Mouse (Mus musculus) intestine, embryonic 14.5 days (tissue): Measurements from ENCODE around the gene Nedd4. TPM values are rescaled to one million over a fixed set of nuclear protein-coding genes. Genes with fewer than 3 reads are reported as not detected.

Source experiments
- ATAC-seq: fragments of 200-750 bp; cut with Nextera tagmentation; replicated peaks from 2 replicates; pipeline ENCODE4 v1.8.0; 2017; ENCODE audit warnings: low read depth, moderate number of reproducible peaks, moderate TSS enrichment, moderate library complexity; ENCODE audit not compliant: low FRiP score, low TSS enrichment
- DNase-seq: peaks from one replicate; pipeline ENCODE4 v3.0.0-alpha.2; 2018; ENCODE audit warnings: low spot score
- H3K27ac ChIP-seq: fragments of 300-500 bp; sonication (generic); 2 replicates; pipeline ENCODE4 v1.5.1; 2014; ENCODE audit warnings: low read depth, mild to moderate bottlenecking, control low read depth
- H3K27me3 ChIP-seq: fragments of 300-500 bp; sonication (generic); replicated peaks from 2 replicates; pipeline ENCODE4 v1.6.1; 2014; ENCODE audit warnings: low read length, control low read depth; ENCODE audit not compliant: control insufficient read depth, insufficient read depth
- H3K36me3 ChIP-seq: fragments of 300-500 bp; sonication (generic); 2 replicates; pipeline ENCODE4 v1.6.1; 2014; ENCODE audit warnings: low read length, control low read depth; ENCODE audit not compliant: control insufficient read depth, insufficient read depth
- H3K4me1 ChIP-seq: fragments of 300-500 bp; sonication (generic); replicated peaks from 2 replicates; pipeline ENCODE4 v1.6.1; 2014; ENCODE audit warnings: low read length, control low read depth, mixed read lengths; ENCODE audit not compliant: control insufficient read depth, insufficient read depth
- H3K4me2 ChIP-seq: fragments of 300-500 bp; sonication (generic); 2 replicates; pipeline ENCODE4 v1.6.1; 2014; ENCODE audit warnings: low read length
- H3K4me3 ChIP-seq: fragments of 300-500 bp; sonication (generic); 2 replicates; pipeline ENCODE4 v1.5.1; 2014; ENCODE audit warnings: low read depth, low read length, control low read depth, mixed read lengths
- H3K9ac ChIP-seq: fragments of 300-500 bp; sonication (generic); 2 replicates; pipeline ENCODE4 v1.6.1; 2014; ENCODE audit warnings: mild to moderate bottlenecking, low read length
- H3K9me3 ChIP-seq: fragments of 300-500 bp; sonication (generic); 2 replicates; pipeline ENCODE4 v1.6.1; 2016; ENCODE audit warnings: low read length, control low read depth; ENCODE audit not compliant: control insufficient read depth
- WGBS: fragments of 180-500 bp; shearing (Covaris S2); extraction: QIAGEN DNeasy Blood & Tissue Kit; methylation state at CpG from one replicate; pipeline ENCODE4 v1.1.7; 2014; 5-methylcytosine and 5-hydroxymethylcytosine counted together
- polyA plus RNA-seq: library from polyadenylated mRNA; unstranded; fragments of >200 nt; fragmentation: Nextera tagmentation; extraction: Ambion mirVana; gene quantifications from 2 replicates; pipeline ENCODE4 v1.2.1, GENCODE M21; 2014

The Nedd4 gene
- polyA plus RNA-seq, 1 experiment from 2014 or later, result 671 TPM

DNA sequence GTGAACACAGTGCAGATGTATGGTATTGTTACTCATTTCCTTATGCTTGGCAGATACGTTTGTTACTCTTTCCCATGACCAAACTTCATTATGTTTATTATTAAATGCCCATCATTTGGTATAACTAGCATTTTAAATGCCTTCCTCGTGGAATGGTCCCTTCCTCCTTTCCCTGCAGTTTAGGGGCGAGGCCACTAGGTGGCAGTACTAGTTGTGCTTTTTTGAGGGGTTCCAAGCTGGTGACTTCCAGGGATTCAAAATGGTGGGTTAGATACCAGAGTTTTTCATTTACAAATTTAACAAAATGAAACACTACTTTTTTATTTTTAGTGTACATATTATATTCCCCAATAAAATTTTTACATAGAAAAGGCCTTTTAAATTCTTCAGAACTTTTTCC lies 71.8 kb downstream of the Nedd4 start:
- DNase-seq (peak; percentile 88), ATAC-seq (no peak)
- H3K27me3 ChIP-seq, result no peaks in the 10 kb centered on the region
- H3K9ac ChIP-seq, result no peak overlapping the region
- no peaks in the 10 kb centered on the region for H3K9me3 ChIP-seq
- H3K4me3 ChIP-seq, result no peak overlapping the region
- no peak overlapping the region for H3K4me2 ChIP-seq
- no peaks in the 10 kb centered on the region for H3K4me1 ChIP-seq
- H3K36me3 ChIP-seq, result peaks cover 97% of the 10 kb centered on the region
- 44% methylated on average over 3 of the region's 3 CpGs for WGBS
- no peak overlapping the region for H3K27ac ChIP-seq

DNA sequence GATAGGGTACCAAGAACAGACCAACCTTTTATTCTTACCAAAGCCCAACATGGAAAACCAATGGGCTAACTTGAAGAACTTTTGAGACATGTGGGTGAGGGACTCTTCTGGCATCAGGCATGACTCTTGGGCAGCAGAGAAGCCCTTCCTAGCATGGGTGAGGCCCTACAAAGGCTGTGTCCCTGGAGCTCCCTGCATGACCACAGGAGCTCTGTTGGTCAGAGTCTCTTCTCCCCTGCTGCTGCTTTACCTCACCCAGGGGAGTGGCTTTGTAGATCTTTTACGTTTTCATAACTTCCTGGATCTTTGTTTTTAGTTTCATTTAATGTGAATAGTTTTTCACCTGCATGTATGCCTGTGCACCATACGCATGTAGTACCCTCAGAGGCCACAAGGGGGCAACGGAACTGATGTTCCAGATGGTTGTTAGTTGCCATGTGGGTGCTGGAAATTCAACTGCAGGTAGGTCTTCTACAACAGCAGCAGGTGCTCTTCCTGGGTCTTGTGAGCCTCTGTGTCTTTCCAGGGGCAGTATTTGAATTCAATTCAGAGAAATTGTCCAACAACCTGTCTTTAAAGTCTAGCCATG lies 73.8 kb downstream of the Nedd4 start:
- peaks cover 100% of the 10 kb centered on the region for H3K36me3 ChIP-seq
- DNase-seq (peak; percentile 88), ATAC-seq (no peak)
- no peaks in the 10 kb centered on the region for H3K27me3 ChIP-seq
- H3K4me3 ChIP-seq, result no peak overlapping the region
- H3K4me1 ChIP-seq, result no peaks in the 10 kb centered on the region
- no peaks in the 10 kb centered on the region for H3K9me3 ChIP-seq
- 69% methylated on average over 3 of the region's 3 CpGs for WGBS
- no peak overlapping the region for H3K4me2 ChIP-seq
- H3K9ac ChIP-seq, result no peak overlapping the region
- H3K27ac ChIP-seq, result no peak overlapping the region

DNA sequence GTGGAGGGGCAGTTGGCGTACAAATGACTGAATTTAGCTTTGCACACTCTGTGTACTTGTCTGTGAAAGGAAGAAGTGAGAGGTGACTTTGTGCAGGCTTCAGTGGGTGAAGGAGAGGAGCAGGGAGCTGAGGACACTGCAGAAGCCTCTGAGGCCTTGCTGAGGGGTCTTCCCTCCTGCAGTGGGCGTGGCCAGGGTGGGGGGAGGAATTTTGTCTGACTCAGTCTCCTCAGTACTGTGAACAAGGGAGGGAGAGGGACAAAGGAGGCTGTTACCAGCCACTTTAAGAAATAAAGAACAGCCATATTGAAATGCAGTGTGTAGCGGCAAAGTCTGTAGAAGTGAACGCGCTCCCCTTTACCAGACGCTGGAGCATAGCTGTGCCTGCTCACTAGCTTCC lies 79.1 kb downstream of the Nedd4 start:
- H3K4me3 ChIP-seq, result no peak overlapping the region
- DNase-seq, result no peak
- no peak overlapping the region for H3K27ac ChIP-seq
- no peaks in the 10 kb centered on the region for H3K9me3 ChIP-seq
- no peaks in the 10 kb centered on the region for H3K27me3 ChIP-seq
- 96% methylated on average over 6 of the region's 6 CpGs for WGBS
- peaks cover 100% of the 10 kb centered on the region for H3K36me3 ChIP-seq
- H3K4me2 ChIP-seq, result no peak overlapping the region
- no peak overlapping the region for H3K9ac ChIP-seq
- no peaks in the 10 kb centered on the region for H3K4me1 ChIP-seq
- ATAC-seq, result no peak

DNA sequence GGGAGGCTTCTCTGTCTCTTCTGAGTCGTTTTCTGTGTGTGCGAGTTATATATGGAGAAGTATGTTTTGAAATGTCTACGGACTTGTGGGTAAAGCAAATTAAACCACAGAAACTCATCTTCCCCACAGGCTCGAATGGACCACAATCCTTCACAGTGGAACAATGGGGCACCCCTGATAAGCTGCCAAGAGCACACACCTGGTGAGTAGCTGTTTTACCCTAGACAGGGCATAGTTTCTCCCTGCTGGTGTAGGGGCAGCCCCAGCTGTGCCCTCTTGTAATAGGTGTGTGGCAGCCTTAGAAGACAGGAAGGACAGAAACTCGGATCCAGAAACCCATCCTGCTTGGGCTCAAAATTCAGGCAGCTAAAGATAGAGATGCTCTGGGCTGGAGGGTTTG lies 84.1 kb downstream of the Nedd4 start:
- WGBS, result 87% methylated on average over 5 of the region's 5 CpGs
- H3K4me1 ChIP-seq, result no peaks in the 10 kb centered on the region
- no peak for DNase-seq
- H3K36me3 ChIP-seq, result peaks cover 83% of the 10 kb centered on the region
- no peaks in the 10 kb centered on the region for H3K27me3 ChIP-seq
- H3K9ac ChIP-seq, result no peak overlapping the region
- no peaks in the 10 kb centered on the region for H3K9me3 ChIP-seq
- no peak overlapping the region for H3K27ac ChIP-seq
- no peak for ATAC-seq
- H3K4me3 ChIP-seq, result no peak overlapping the region
- H3K4me2 ChIP-seq, result no peak overlapping the region

DNA sequence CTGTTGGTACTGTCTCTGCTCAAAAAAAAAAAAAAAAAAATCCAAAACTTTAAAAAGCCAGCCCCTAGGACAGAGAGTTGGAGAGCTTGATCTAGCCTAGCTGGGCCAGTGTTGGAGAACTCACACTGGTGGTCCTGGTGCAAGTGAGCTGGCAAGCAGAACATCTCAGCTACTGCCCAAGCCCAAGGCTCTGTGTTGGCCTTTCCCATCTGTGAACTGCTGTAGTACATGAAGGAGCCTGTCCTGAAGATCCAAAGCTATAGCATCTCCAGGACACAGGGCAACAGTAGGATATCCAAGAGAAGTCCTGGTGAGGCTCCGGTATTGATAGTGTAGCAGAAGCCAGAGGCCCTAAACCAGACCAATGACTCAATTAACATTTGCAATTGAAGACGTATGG lies 88.1 kb downstream of the Nedd4 start:
- Histone ChIP-seq H3K4me3 (no peak overlapping the region), H3K27me3 (no peaks in the 10 kb centered on the region), H3K36me3 (peaks cover 43% of the 10 kb centered on the region), H3K9ac (no peak overlapping the region), H3K27ac (0 out of 2 replicates have a peak overlapping the region, but pooled peaks have one; percentile 4), H3K9me3 (no peaks in the 10 kb centered on the region), H3K4me1 (no peaks in the 10 kb centered on the region), H3K4me2 (no peak overlapping the region)
- ATAC-seq, result peak; percentile 36
- no peak for DNase-seq
- 67% methylated on average over 2 of the region's 2 CpGs for WGBS

DNA sequence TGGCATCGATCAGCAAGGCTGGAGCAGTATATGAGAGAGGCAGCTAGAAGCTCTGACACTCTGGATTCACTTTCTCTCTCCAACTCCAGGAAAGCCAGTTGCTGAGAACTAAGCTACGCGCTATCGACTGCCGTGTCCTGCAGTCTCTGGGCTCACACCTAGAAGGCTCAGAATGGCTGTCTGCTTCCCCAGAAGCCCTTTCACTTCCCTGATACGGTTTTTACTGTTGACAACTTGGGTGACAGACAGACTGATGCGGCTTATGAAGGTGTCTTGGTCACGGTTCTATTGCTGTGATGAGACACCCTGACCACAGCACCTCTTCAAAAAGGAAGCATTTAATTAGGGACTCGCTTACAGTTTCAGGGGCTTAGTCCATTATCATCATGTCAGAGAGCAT lies 90.5 kb downstream of the Nedd4 start:
- no peaks in the 10 kb centered on the region for H3K4me1 ChIP-seq
- 78% methylated on average over 9 of the region's 9 CpGs for WGBS
- no peak overlapping the region for H3K9ac ChIP-seq
- H3K4me3 ChIP-seq, result no peak overlapping the region
- DNase-seq, result no peak
- no peak overlapping the region for H3K27ac ChIP-seq
- H3K36me3 ChIP-seq, result peaks cover 19% of the 10 kb centered on the region
- H3K9me3 ChIP-seq, result no peaks in the 10 kb centered on the region
- no peak overlapping the region for H3K4me2 ChIP-seq
- ATAC-seq, result no peak
- H3K27me3 ChIP-seq, result no peaks in the 10 kb centered on the region

DNA sequence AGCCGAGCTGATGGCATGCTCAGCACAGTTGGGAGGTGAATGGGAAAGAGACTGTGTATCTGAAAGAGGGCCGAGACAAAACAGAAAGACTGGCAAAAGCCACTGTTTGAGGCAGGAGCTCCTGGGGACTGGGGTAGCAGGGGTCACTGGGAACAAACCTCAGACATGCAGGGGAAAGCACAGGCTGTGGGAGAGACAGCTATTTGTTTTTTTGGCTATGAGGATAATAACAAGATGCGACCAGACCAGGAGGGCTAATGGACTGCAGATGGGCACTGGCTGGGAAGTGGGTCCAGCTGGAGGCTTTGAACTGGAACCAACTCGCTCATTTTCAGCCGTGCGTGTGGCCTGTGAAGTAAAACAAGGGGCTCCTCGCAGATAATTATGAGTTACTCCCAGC lies 91.6 kb downstream of the Nedd4 start:
- Histone ChIP-seq H3K9ac (no peak overlapping the region), H3K36me3 (peaks cover 8% of the 10 kb centered on the region), H3K27me3 (no peaks in the 10 kb centered on the region), H3K9me3 (no peaks in the 10 kb centered on the region), H3K27ac (no peak overlapping the region), H3K4me2 (no peak overlapping the region), H3K4me1 (peaks cover 2% of the 10 kb centered on the region; the same call in 1 of the 2 replicates), H3K4me3 (no peak overlapping the region)
- whole genome bisulfite sequencing, result 33% methylated on average over 7 of the region's 7 CpGs
- DNase-seq (no peak), ATAC-seq (no peak)

DNA sequence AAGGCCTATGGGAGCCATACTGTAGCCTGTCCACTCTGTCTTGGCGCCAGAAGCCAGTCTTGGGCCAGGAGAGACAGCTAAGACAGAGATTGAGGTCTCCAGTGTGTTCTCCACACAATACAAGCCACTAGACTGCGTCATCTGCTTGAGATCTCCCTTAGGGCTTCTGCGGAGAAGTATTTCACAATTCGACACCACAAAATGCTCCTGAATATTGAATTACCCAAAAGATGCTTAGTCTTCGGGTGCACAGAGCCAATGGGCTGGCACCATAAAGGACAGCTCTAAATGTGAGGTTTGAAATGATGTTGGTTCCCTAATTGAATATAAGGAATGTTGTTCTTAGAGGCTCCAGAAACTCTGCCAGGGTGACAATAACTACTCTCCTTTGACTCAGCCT lies 95.0 kb downstream of the Nedd4 start:
- H3K4me1 ChIP-seq, result peaks cover 5% of the 10 kb centered on the region; the same call in 1 of the 2 replicates
- no peak for DNase-seq
- no peak for ATAC-seq
- no peak overlapping the region for H3K4me2 ChIP-seq
- H3K27ac ChIP-seq, result no peak overlapping the region
- H3K4me3 ChIP-seq, result no peak overlapping the region
- 90% methylated on average over 5 of the region's 5 CpGs for WGBS
- H3K9me3 ChIP-seq, result no peaks in the 10 kb centered on the region
- H3K27me3 ChIP-seq, result no peaks in the 10 kb centered on the region
- H3K36me3 ChIP-seq, result no peaks in the 10 kb centered on the region
- no peak overlapping the region for H3K9ac ChIP-seq

DNA sequence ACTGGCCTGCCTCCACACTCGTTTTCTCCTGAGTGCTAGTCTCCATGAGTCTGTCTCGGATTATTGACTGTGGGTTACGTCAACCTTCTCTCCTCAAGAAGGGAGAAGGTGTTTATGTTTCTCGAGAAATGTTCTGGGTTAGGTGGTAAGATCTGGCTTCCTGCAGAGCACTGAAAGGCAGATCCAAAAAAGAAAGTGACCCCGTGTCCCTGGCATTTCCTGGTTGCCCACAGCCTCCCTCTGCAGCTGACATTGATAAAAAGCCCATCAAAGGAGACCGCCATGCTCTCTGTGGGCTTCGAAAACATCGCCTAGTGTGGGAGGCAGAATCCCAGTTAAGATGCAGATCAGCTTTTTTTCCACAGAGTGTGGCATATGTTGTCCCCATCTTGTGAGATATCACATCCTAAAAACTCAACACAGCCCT lies 96.6 kb downstream of the Nedd4 start:
- Histone ChIP-seq H3K4me3 (no peak overlapping the region), H3K9me3 (no peaks in the 10 kb centered on the region), H3K27ac (no peak overlapping the region), H3K36me3 (no peaks in the 10 kb centered on the region), H3K9ac (no peak overlapping the region), H3K4me1 (peaks cover 16% of the 10 kb centered on the region), H3K27me3 (no peaks in the 10 kb centered on the region), H3K4me2 (no peak overlapping the region)
- WGBS, result 20% methylated on average over 8 of the region's 8 CpGs
- ATAC-seq (no peak), DNase-seq (no peak)
